Mouse (Mus musculus): ENCODE measurements around the gene Celf1. TPM values are rescaled to one million over a fixed set of nuclear protein-coding genes. Genes with fewer than 3 reads are reported as not detected.
"Not testable (repeated sequence)": the region's sequence is repeated elsewhere in the genome, so short reads cannot be mapped to it uniquely, and the experiment has no call there.

Gene Celf1
- polyA plus RNA-seq, 1 experiment, result 19.8 TPM

GRCm38 (mm10) chr2:91031216-91031615, 91.0 kb downstream of the Celf1 start:
- Histone ChIP-seq H3K27ac (ENCODE audit: control insufficient read depth, insufficient read depth, low read depth, low read length) (no peak overlapping the region), H3K36me3 (ENCODE audit: control insufficient read depth, insufficient read depth, low read length) (no peaks in the 10 kb centered on the region), H3K4me3 (ENCODE audit: control insufficient read depth, low read depth, low read length) (peak overlapping the region; percentile 61), H3K27me3 (ENCODE audit: control insufficient read depth, insufficient read depth, low read length) (no peaks in the 10 kb centered on the region), H3K4me1 (ENCODE audit: control insufficient read depth, insufficient read depth, low read length) (peaks cover 4% of the 10 kb centered on the region)
- TF ChIP-seq CTCF (IDR thresholded peaks at IDR 0.05; ENCODE audit: control insufficient read depth, insufficient read depth, insufficient replicate concordance, low read depth, low read length), result no peak
- no peak for TF ChIP-seq POLR2A (IDR thresholded peaks at IDR 0.05; ENCODE audit: control insufficient read depth, low read depth, low read length)

- no peaks in the 10 kb centered on the region for H3K36me3 ChIP-seq (ENCODE audit: control insufficient read depth, insufficient read depth, low read length)
- no peaks in the 10 kb centered on the region for H3K27me3 ChIP-seq (ENCODE audit: control insufficient read depth, insufficient read depth, low read length)
- no peak overlapping the region for H3K4me3 ChIP-seq (ENCODE audit: control insufficient read depth, low read depth, low read length)
- H3K4me1 ChIP-seq (ENCODE audit: control insufficient read depth, insufficient read depth, low read length), result peaks cover 4% of the 10 kb centered on the region
- TF ChIP-seq CTCF (IDR thresholded peaks at IDR 0.05; ENCODE audit: control insufficient read depth, insufficient read depth, insufficient replicate concordance, low read depth, low read length) (no peak), POLR2A (IDR thresholded peaks at IDR 0.05; ENCODE audit: control insufficient read depth, low read depth, low read length) (no peak)
- no peak overlapping the region for H3K27ac ChIP-seq (ENCODE audit: control insufficient read depth, insufficient read depth, low read depth, low read length)
These were observed 92.8 kb downstream of the Celf1 start for GRCm38 (mm10) chr2:91033000-91033399.

GRCm38 (mm10) chr2:91035385-91035784, 95.2 kb downstream of the Celf1 start, which contains the start of gene Rapsn:
TSS of gene Rapsn (plus strand) at chr2:91035620.
- Histone ChIP-seq H3K36me3 (ENCODE audit: control insufficient read depth, insufficient read depth, low read length) (no peaks in the 10 kb centered on the region), H3K4me1 (ENCODE audit: control insufficient read depth, insufficient read depth, low read length) (peaks cover 4% of the 10 kb centered on the region), H3K4me3 (ENCODE audit: control insufficient read depth, low read depth, low read length) (no peak within 1 kb of the TSS), H3K27me3 (ENCODE audit: control insufficient read depth, insufficient read depth, low read length) (no peaks in the 10 kb centered on the region), H3K27ac (ENCODE audit: control insufficient read depth, insufficient read depth, low read depth, low read length) (no peak within 1 kb of the TSS; the same call in 1 of the 2 replicates)
- TF ChIP-seq POLR2A (IDR thresholded peaks at IDR 0.05; ENCODE audit: control insufficient read depth, low read depth, low read length) (no peak), CTCF (IDR thresholded peaks at IDR 0.05; ENCODE audit: control insufficient read depth, insufficient read depth, insufficient replicate concordance, low read depth, low read length) (no peak)

GRCm38 (mm10) chr2:91041786-91042185, 101.6 kb downstream of the Celf1 start:
- no peaks in the 10 kb centered on the region for H3K27me3 ChIP-seq (ENCODE audit: control insufficient read depth, insufficient read depth, low read length)
- peaks cover 15% of the 10 kb centered on the region for H3K4me1 ChIP-seq (ENCODE audit: control insufficient read depth, insufficient read depth, low read length)
- TF ChIP-seq POLR2A (IDR thresholded peaks at IDR 0.05; ENCODE audit: control insufficient read depth, low read depth, low read length), result no peak
- no peak for TF ChIP-seq CTCF (IDR thresholded peaks at IDR 0.05; ENCODE audit: control insufficient read depth, insufficient read depth, insufficient replicate concordance, low read depth, low read length)
- H3K36me3 ChIP-seq (ENCODE audit: control insufficient read depth, insufficient read depth, low read length), result no peaks in the 10 kb centered on the region
- H3K4me3 ChIP-seq (ENCODE audit: control insufficient read depth, low read depth, low read length), result no peak overlapping the region
- no peak overlapping the region for H3K27ac ChIP-seq (ENCODE audit: control insufficient read depth, insufficient read depth, low read depth, low read length)

DNA sequence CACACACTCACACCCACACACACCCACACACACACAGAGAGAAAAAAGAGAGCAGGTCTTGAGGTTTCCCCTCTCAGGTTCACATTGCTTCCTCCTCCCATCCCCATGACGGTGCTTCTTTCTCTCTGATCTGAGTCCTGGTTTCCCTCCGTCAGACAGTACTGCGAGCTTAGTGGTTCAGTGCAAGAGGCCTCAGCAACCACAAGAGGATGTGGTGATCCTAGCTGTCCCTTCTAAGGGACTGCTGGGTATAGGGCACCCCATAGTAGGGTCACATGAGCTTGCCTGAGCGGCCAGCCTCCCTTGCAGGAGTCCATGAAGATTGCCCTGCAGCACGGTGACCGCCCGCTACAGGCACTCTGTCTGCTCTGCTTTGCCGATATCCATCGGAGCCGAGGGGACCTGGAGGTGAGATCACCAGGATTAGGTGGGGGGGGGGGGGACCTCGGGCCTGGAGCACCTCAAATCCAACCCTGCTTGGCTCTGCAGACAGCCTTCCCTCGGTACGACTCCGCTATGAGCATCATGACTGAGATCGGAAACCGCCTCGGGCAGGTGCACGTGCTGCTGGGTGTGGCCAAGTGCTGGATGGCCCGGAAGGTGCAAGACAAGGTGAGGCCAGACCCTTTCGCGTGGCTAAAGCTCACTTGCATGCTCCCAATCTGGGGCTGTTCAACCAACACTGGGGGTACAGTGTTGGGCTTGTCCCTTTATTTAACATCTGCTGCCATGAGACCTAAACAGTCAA, 102.6 kb downstream of the Celf1 start:
- H3K36me3 ChIP-seq (ENCODE audit: control insufficient read depth, insufficient read depth, low read length), result no peaks in the 10 kb centered on the region
- peaks cover 15% of the 10 kb centered on the region for H3K4me1 ChIP-seq (ENCODE audit: control insufficient read depth, insufficient read depth, low read length)
- TF ChIP-seq POLR2A (IDR thresholded peaks at IDR 0.05; ENCODE audit: control insufficient read depth, low read depth, low read length), result 0 out of 2 replicates have a peak, but pooled peaks have one; percentile 14
- no peak for TF ChIP-seq CTCF (IDR thresholded peaks at IDR 0.05; ENCODE audit: control insufficient read depth, insufficient read depth, insufficient replicate concordance, low read depth, low read length)
- no peaks in the 10 kb centered on the region for H3K27me3 ChIP-seq (ENCODE audit: control insufficient read depth, insufficient read depth, low read length)
- no peak overlapping the region for H3K27ac ChIP-seq (ENCODE audit: control insufficient read depth, insufficient read depth, low read depth, low read length)
- no peak overlapping the region for H3K4me3 ChIP-seq (ENCODE audit: control insufficient read depth, low read depth, low read length)

GRCm38 (mm10) chr2:91044727-91045126, 104.5 kb downstream of the Celf1 start:
- TF ChIP-seq POLR2A (IDR thresholded peaks at IDR 0.05; ENCODE audit: control insufficient read depth, low read depth, low read length) (peak; percentile 20; the same call in 1 of the 2 replicates), CTCF (IDR thresholded peaks at IDR 0.05; ENCODE audit: control insufficient read depth, insufficient read depth, insufficient replicate concordance, low read depth, low read length) (no peak)
- H3K27me3 ChIP-seq (ENCODE audit: control insufficient read depth, insufficient read depth, low read length), result no peaks in the 10 kb centered on the region
- peaks cover 15% of the 10 kb centered on the region for H3K4me1 ChIP-seq (ENCODE audit: control insufficient read depth, insufficient read depth, low read length)
- H3K27ac ChIP-seq (ENCODE audit: control insufficient read depth, insufficient read depth, low read depth, low read length), result no peak overlapping the region
- H3K4me3 ChIP-seq (ENCODE audit: control insufficient read depth, low read depth, low read length), result peak overlapping the region; percentile 12
- no peaks in the 10 kb centered on the region for H3K36me3 ChIP-seq (ENCODE audit: control insufficient read depth, insufficient read depth, low read length)

- not testable (repeated sequence) for H3K36me3 ChIP-seq (ENCODE audit: control insufficient read depth, insufficient read depth, low read length); H3K4me3 ChIP-seq (ENCODE audit: control insufficient read depth, low read depth, low read length); H3K27ac ChIP-seq (ENCODE audit: control insufficient read depth, insufficient read depth, low read depth, low read length); H3K27me3 ChIP-seq (ENCODE audit: control insufficient read depth, insufficient read depth, low read length)
- peaks cover 15% of the 10 kb centered on the region for H3K4me1 ChIP-seq (ENCODE audit: control insufficient read depth, insufficient read depth, low read length)
These were observed 105.6 kb downstream of the Celf1 start for GRCm38 (mm10) chr2:91045805-91046204.

All from testis, adult 2 months (tissue).